Comparison of ENCODE assay signal across 18 mouse cellular contexts in genomic region chr8:48002551-48002950, GRCm38 (mm10).
"Had no signal": no experiment of that assay in that cellular context is flagged by ENCODE, and none has a peak within 500 bp of the region (broad histone marks: within the 10 kb centered on the region; RNA-seq: fewer than 3 reads in every experiment).

No protein-coding gene starts in this region.

- ATAC-seq: forebrain, embryonic 13.5 days; forebrain, embryonic 14.5 days; forebrain, embryonic 15.5 days; forebrain, embryonic 16.5 days; forebrain, postnatal 0 days had no signal

- DNase-seq: cerebellum, postnatal 10 days; cerebellum, postnatal 14 days; cerebellum, postnatal 25 days; cerebellum, postnatal 36 days; embryo, embryonic 11 days; forebrain, postnatal 0 days; gastrocnemius, adult 2 months; gastrocnemius, postnatal 10 days; gastrocnemius, postnatal 14 days; gastrocnemius, postnatal 25 days; gastrocnemius, postnatal 36 days; heart, adult 11 months; heart, adult 18-20 months; heart, adult 2 months had no signal
